Mouse (Mus musculus) embryonic facial prominence, embryonic 11.5 days (tissue): ENCODE results near the gene Tbce. TPM values are rescaled to one million over a fixed set of nuclear protein-coding genes. Genes with fewer than 3 reads are reported as not detected.
"Not testable (repeated sequence)": the region's sequence is repeated elsewhere in the genome, so short reads cannot be mapped to it uniquely, and the experiment has no call there.

ENCODE experiments used
- ATAC-seq: fragments of 200-750 bp; cut with Nextera tagmentation; replicated peaks from 2 replicates; pipeline ENCODE4 v1.8.0; 2017; ENCODE audit warnings: low read depth; ENCODE audit not compliant: insufficient number of reproducible peaks, low FRiP score, low TSS enrichment
- DNase-seq: peaks from one replicate; pipeline ENCODE4 v3.0.0-alpha.2; 2015; ENCODE audit warnings: low spot score
- H3K27ac ChIP-seq: fragments of 300-500 bp; sonication (generic); replicated peaks from 2 replicates; pipeline ENCODE4 v1.5.1; 2014; ENCODE audit warnings: mild to moderate bottlenecking, low read depth, low read length, control low read depth
- H3K27me3 ChIP-seq: fragments of 300-500 bp; sonication (generic); 2 replicates; pipeline ENCODE4 v1.6.1; 2014; ENCODE audit warnings: mild to moderate bottlenecking, low read length, moderate library complexity, mixed read lengths; ENCODE audit not compliant: control insufficient read depth, insufficient read depth
- H3K36me3 ChIP-seq: fragments of 300-500 bp; sonication (generic); replicated peaks from 2 replicates; pipeline ENCODE4 v1.6.1; 2014; ENCODE audit warnings: low read depth, mild to moderate bottlenecking, low read length, moderate library complexity, mixed read lengths; ENCODE audit not compliant: control insufficient read depth, insufficient read depth
- H3K4me1 ChIP-seq: fragments of 300-500 bp; sonication (generic); 2 replicates; pipeline ENCODE4 v1.6.1; 2014; ENCODE audit warnings: low read length, mixed read lengths; ENCODE audit not compliant: control insufficient read depth, insufficient read depth
- H3K4me2 ChIP-seq: fragments of 300-500 bp; sonication (generic); 2 replicates; pipeline ENCODE4 v1.6.1; 2014; ENCODE audit warnings: low read depth, mild to moderate bottlenecking, control low read depth, low read length, moderate library complexity
- H3K4me3 ChIP-seq: fragments of 300-500 bp; sonication (generic); 2 replicates; pipeline ENCODE4 v1.5.1; 2014; ENCODE audit warnings: low read depth, low read length, control low read depth
- H3K9ac ChIP-seq: fragments of 300-500 bp; sonication (generic); replicated peaks from 2 replicates; pipeline ENCODE4 v1.6.1; 2014; ENCODE audit warnings: mild to moderate bottlenecking, control low read depth, low read length
- H3K9me3 ChIP-seq: fragments of 300-500 bp; sonication (generic); replicated peaks from 2 replicates; pipeline ENCODE4 v1.6.1; 2016; ENCODE audit warnings: mild to moderate bottlenecking, low read length, inconsistent platforms, mixed read lengths; ENCODE audit not compliant: control insufficient read depth
- WGBS: fragments of 180-500 bp; shearing (Covaris S2); extraction: QIAGEN DNeasy Blood & Tissue Kit; methylation state at CpG from one replicate; pipeline ENCODE4 v1.1.7; 2014; 5-methylcytosine and 5-hydroxymethylcytosine counted together
- polyA plus RNA-seq: library from polyadenylated mRNA; unstranded; fragments of >200 nt; fragmentation: Nextera tagmentation; extraction: Ambion mirVana; gene quantifications from 2 replicates; pipeline ENCODE4 v1.2.1, GENCODE M21; 2014

Tbce gene
- polyA plus RNA-seq, 1 experiment from 2014 or later, result 67.7 TPM

DNA sequence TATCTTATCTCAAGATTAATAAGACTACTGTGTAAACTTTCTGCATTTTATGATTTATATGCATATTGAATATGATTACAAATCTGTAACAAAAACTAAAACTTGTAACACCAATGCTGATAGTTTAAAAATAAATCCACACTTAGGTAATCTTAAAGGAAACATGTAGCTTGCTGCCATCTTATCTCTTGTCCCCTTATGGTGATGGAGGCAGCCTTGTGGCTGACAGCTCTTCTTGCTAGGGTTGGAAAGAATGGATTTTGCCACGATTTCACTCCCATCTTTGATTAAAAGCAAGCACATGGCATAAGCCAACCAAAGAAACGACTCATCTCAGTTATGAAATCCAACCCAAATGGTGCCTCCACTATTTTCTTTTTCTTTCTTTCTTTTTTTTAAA lies 5.1 kb upstream of the Tbce start:
- DNase-seq (no peak), ATAC-seq (no peak)
- Histone ChIP-seq H3K4me1 (no peaks in the 10 kb centered on the region), H3K4me2 (no peak overlapping the region), H3K27me3 (no peaks in the 10 kb centered on the region), H3K4me3 (no peak overlapping the region), H3K36me3 (no peaks in the 10 kb centered on the region), H3K9ac (no peak overlapping the region), H3K27ac (no peak overlapping the region), H3K9me3 (no peaks in the 10 kb centered on the region)
- 74% methylated on average over 2 of the region's 2 CpGs for WGBS

DNA sequence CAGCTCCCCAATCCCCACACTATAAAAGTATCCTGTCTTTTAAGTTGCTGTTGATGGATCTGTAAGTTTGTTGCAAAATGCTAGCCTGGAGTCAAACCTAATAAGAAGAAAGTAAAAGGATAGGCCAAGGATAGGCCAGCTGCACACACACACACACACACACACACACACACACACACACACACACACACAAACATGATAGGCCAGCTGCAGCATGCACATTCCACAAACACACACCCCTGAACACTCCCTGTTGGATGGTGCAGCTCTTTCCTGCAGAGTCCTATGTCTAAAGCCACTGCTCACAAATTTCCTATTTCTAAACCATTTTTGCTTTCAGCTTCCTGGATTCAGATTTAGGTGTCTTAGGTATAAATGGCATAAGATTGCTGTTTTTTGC lies 4.4 kb upstream of the Tbce start:
- H3K9me3 ChIP-seq, result no peaks in the 10 kb centered on the region
- no peak overlapping the region for H3K4me3 ChIP-seq
- H3K4me1 ChIP-seq, result no peaks in the 10 kb centered on the region
- ATAC-seq (no peak), DNase-seq (no peak)
- no peak overlapping the region for H3K4me2 ChIP-seq
- no peaks in the 10 kb centered on the region for H3K27me3 ChIP-seq
- no peak overlapping the region for H3K9ac ChIP-seq
- no peaks in the 10 kb centered on the region for H3K36me3 ChIP-seq
- H3K27ac ChIP-seq, result no peak overlapping the region

DNA sequence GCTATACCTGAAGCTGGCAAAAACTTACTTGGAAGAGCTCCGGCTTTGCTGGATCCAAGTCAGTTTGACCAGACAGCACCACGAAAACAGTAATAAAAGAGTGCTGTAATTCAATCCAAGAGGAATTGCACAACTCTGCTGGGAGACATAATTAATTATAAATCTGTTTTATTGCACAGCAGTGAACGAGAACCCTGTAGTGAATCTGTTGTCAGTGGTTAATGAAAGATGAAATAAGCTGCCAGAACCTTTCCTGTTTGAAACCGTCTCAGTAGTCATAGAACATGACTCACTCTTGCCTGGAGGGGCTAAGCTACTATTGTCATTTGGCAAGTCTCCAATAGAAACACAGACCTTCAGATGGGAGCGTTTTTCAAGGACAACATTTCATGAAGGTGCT lies 748 bp upstream of the Tbce start:
- Histone ChIP-seq H3K9me3 (no peaks in the 10 kb centered on the region), H3K4me3 (peak overlapping the region; percentile 70), H3K4me1 (no peaks in the 10 kb centered on the region), H3K27me3 (no peaks in the 10 kb centered on the region), H3K27ac (no peak overlapping the region), H3K36me3 (no peaks in the 10 kb centered on the region), H3K9ac (peak overlapping the region; percentile 92), H3K4me2 (peak overlapping the region; percentile 50)
- ATAC-seq, result no peak
- WGBS, result 66% methylated on average over 5 of the region's 5 CpGs
- DNase-seq, result no peak

DNA sequence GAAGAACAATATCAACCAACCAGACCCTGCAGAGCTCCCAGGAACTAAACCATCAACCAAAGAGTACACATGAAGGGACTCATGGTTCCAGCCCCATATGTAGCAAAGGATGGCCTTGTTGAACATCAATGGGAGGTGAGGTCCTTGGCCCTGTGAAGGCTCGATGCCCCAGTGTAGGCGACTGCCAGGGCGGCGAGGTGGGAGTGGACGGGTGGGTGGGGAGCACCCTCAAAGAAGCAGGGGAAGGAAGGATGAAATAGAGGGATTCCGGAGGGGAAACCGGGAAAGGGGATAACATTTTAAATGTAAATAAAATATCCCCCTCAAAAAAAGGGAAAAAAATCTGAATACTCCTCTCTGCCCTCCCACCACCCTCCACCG lies 537 bp downstream of the Tbce start:
- Histone ChIP-seq H3K4me3 (peak overlapping the region; percentile 70), H3K4me2 (peak overlapping the region; percentile 81), H3K27me3 (no peaks in the 10 kb centered on the region), H3K36me3 (no peaks in the 10 kb centered on the region), H3K27ac (no peak overlapping the region; the same call in 1 of the 2 replicates), H3K4me1 (no peaks in the 10 kb centered on the region), H3K9ac (peak overlapping the region; percentile 92), H3K9me3 (no peaks in the 10 kb centered on the region)
- peak; percentile 50 for ATAC-seq
- 4% methylated on average over 8 of the region's 8 CpGs for WGBS
- DNase-seq, result no peak

DNA sequence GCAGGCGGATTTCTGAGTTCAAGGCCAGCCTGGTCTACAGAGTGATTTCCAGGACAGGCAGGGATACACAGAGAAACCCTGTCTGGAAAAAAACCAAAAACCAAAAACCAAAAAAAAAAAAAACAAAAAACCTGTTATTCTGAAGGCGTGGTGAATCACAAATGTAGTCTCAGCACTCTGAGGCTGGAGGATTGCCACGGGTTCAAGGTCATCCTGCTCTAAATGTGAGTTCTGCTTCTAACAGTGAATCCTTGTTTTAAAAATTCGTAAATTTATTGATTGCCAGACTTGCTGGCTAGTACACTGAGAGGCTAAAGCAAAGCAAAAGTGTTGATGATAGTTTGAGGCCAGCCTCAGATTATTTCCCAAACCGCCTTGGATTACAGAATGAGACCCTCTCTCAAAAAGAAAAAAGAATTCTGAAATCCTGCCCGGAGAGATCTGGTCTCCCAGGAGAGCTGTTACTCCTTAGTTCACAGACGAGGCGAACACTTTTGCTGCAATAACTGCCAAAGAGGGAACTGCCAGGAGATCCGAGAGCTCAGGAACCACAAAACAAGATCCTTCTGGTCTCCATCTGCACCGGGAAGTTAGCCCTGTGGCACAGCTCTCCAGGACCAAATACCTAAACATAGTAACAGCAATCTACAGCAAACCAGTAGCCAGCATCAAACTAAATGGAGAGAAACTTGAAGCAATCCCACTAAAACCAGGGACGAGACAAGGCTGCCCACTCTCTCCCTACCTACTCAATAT lies 3.4 kb downstream of the Tbce start:
- Histone ChIP-seq H3K4me3 (no peak overlapping the region), H3K4me2 (no peak overlapping the region), H3K9ac (no peak overlapping the region), H3K27ac (no peak overlapping the region), H3K9me3 (no peaks in the 10 kb centered on the region), H3K27me3 (no peaks in the 10 kb centered on the region), H3K36me3 (no peaks in the 10 kb centered on the region), H3K4me1 (no peaks in the 10 kb centered on the region)
- ATAC-seq (no peak), DNase-seq (no peak)
- 93% methylated on average over 11 of the region's 11 CpGs for WGBS

DNA sequence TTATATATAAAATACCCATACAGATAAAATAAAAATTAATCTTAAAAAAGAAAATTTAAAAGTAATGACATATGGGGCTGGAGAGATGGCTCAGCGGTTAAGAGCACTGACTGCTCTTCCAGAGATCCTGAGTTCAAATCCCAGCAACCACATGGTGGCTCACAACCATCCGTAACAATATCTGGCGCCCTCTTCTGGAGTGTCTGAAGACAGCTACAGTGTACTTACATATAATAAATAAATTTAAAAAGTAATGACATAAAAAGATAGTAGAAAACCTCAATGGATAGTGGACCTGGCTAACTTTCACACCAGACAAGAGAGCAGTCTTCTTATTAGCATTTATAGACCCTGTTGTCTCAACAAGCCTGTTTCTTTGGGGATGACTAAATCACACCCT lies 4.1 kb downstream of the Tbce start:
- H3K9me3 ChIP-seq, H3K9ac ChIP-seq, H3K36me3 ChIP-seq, ATAC-seq, H3K4me1 ChIP-seq, H3K4me3 ChIP-seq, H3K27me3 ChIP-seq, DNase-seq, H3K4me2 ChIP-seq, H3K27ac ChIP-seq: not testable (repeated sequence)
- 85% methylated on average over 3 of the region's 3 CpGs for WGBS

DNA sequence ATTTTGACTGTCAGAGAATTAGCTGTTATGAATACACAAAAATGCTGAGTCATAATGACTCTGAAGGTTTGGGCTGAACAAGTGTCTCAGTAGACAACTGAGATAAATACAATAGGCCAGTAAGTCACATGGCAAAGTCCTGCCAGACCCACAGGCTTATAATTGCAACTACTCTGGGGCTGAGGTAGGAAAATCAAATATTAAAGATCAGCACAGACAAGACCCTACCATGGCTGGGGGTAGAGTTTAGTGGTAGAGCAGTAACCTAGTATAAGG lies 5.4 kb downstream of the Tbce start:
- no peak for ATAC-seq
- Histone ChIP-seq H3K27ac (no peak overlapping the region), H3K27me3 (no peaks in the 10 kb centered on the region), H3K4me2 (no peak overlapping the region), H3K4me1 (no peaks in the 10 kb centered on the region), H3K9ac (no peak overlapping the region), H3K9me3 (no peaks in the 10 kb centered on the region), H3K36me3 (no peaks in the 10 kb centered on the region), H3K4me3 (no peak overlapping the region)
- DNase-seq, result peak; percentile 8

DNA sequence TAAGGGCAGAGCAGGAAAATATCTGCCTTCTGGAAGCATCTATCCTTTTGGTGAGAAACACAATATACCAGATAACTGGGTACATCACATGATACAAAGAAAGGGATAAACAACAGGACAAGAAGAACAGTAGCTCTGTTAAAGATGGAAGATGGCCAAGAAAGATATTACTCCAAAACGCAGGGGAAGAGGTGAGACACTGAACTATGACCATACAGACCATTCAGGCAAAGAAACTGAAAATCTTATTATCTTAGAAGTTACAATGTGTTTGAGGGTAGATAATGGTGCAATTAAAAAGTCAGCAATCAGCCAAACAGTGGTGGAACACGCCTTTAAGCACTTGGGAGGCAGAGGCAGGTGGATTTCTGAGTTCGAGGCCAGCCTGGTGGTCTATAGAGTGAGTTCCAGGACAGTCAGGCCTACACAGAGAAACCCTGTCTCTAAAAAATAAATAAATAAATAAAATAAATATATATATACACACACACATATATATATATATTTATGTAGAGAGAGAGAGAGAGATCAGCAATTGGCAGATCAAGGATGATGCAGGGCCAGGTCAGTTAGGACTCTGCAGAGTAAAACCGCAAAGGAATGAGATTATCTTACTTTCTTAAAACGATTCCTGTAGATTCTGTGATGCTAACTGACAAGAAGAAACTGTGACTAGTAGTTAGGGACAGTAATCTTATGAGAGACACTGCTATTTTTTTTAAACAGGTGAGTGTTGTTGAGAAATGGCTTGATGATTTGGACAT lies 5.9 kb downstream of the Tbce start:
- Histone ChIP-seq H3K27me3 (no peaks in the 10 kb centered on the region), H3K9me3 (no peaks in the 10 kb centered on the region), H3K27ac (no peak overlapping the region), H3K4me3 (no peak overlapping the region), H3K9ac (no peak overlapping the region), H3K4me2 (no peak overlapping the region), H3K4me1 (no peaks in the 10 kb centered on the region), H3K36me3 (no peaks in the 10 kb centered on the region)
- DNase-seq (no peak), ATAC-seq (no peak)
- 95% methylated on average over 5 of the region's 5 CpGs for WGBS
